Mouse (Mus musculus) stomach, postnatal 0 days (tissue): Measurements from ENCODE around the gene Alms1.

Experiments
- CTCF ChIP-seq: IDR thresholded peaks from 2 replicates; pipeline ENCODE4 v1.5.1; 2016; ENCODE audit warnings: antibody characterized with exemption, low read depth, mild to moderate bottlenecking, moderate library complexity
- EP300 ChIP-seq: optimal IDR thresholded peaks from 2 replicates; pipeline ENCODE3; 2016; ENCODE audit warnings: antibody characterized with exemption

DNA sequence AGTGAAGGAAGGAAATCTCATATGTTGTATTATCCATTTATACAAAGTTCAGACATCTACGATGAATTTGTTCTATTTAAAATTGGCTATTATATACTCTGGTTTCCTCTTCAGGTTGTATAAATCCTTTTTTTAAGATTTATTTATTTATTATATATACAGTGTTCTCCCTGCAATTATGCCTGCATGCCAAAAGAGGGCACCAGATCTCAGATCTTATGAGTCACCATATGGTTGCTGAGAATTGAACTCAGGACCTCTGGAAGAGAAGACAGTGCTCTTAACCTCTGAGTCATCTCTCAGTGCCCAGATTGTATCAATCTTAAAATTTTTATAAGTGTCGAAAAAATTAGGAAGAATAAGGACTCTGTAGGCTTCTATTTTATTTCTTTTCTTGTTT is 65.9 kb downstream of the Alms1 start:
- peak; percentile 51 for TF ChIP-seq CTCF
- TF ChIP-seq EP300 = no peak
